Mouse (Mus musculus) forelimb bud, embryonic 11.5 days (tissue): ENCODE measurements around the gene Olfr31.

Experiments used
- DNase-seq: peaks from one replicate; pipeline ENCODE4 v3.0.0-alpha.2; 2012; ENCODE audit warnings: low read depth, low spot score

Gene Olfr31

GRCm38 (mm10) chr14:14354511-14355359 is 32.1 kb downstream of the Olfr31 start:
- DNase-seq, result no peak

- DNase-seq, result no peak
Observed at GRCm38 (mm10) chr14:14355360-14355646, 32.7 kb downstream of the Olfr31 start.
